Mouse (Mus musculus) E14TG2a.4 (cell line): ENCODE results near the gene Frmd5.

Source experiments
- CTCF ChIP-seq: conservative IDR thresholded peaks from 2 replicates; pipeline ENCODE4 v1.5.1; 2014; ENCODE audit warnings: low read length
- POU5F1 ChIP-seq: IDR thresholded peaks from 2 replicates; pipeline ENCODE4 v1.6.1; 2014; ENCODE audit warnings: low read length, borderline replicate concordance

GRCm38 (mm10) chr2:121717133-121717532, 89.8 kb downstream of the Frmd5 start:
- TF ChIP-seq CTCF: no peak
- no peak for TF ChIP-seq POU5F1
